Mouse (Mus musculus): ENCODE measurements around the gene Atg101. TPM values are rescaled to one million over a fixed set of nuclear protein-coding genes. Genes with fewer than 3 reads are reported as not detected.

The Atg101 gene
- polyA plus RNA-seq, 1 experiment = 61.3 TPM

DNA sequence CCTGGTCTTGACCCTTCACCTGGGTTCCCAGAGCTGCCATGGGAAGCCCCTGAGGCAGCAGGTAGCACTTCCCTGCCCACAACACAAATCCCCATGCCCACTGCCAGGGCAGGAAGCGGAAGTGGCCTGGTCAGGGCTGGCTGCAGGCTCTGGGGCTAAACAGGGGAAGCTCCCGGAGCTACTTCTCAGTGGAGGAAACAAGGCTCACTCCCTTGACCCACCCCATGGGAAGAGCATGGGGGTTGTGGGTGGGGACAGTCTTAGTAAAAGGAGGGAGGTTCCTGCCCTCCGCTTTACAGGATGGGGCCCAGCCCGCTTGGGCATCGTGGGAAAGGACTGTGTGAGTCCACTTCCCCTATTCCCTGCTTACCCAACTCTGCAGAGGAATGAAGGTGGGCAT is 21.6 kb upstream of the Atg101 start:
- Histone ChIP-seq H3K4me3 (ENCODE audit: insufficient read depth, poor library complexity, severe bottlenecking) (no peak overlapping the region), H3K79me3 (ENCODE audit: low read depth) (no peaks in the 10 kb centered on the region), H3K36me3 (ENCODE audit: control insufficient read depth, insufficient read depth) (peaks cover 8% of the 10 kb centered on the region), H3K79me2 (ENCODE audit: control insufficient read depth, insufficient read depth) (peaks cover 4% of the 10 kb centered on the region), H3K27me3 (ENCODE audit: control insufficient read depth, insufficient read depth, insufficient read length) (no peaks in the 10 kb centered on the region), H3ac (ENCODE audit: control insufficient read depth, insufficient read length, low read depth) (no peak overlapping the region)
- TF ChIP-seq MYOG (IDR thresholded peaks at IDR 0.05; ENCODE audit: control insufficient read depth, extremely low read depth, insufficient read length) (no peak), MAX (IDR thresholded peaks at IDR 0.05) (no peak), CTCF (IDR thresholded peaks at IDR 0.05; ENCODE audit: control insufficient read depth, insufficient read depth, insufficient read length) (no peak), MYOD1 (IDR thresholded peaks at IDR 0.05; ENCODE audit: control insufficient read depth, insufficient read length, low read depth) (no peak), FOSL1 (IDR thresholded peaks at IDR 0.05; ENCODE audit: insufficient read depth, low read length, poor library complexity, severe bottlenecking) (no peak), CEBPB (IDR thresholded peaks at IDR 0.05; ENCODE audit: low read depth) (no peak), USF1 (IDR thresholded peaks at IDR 0.05; ENCODE audit: low read depth) (no peak)

DNA sequence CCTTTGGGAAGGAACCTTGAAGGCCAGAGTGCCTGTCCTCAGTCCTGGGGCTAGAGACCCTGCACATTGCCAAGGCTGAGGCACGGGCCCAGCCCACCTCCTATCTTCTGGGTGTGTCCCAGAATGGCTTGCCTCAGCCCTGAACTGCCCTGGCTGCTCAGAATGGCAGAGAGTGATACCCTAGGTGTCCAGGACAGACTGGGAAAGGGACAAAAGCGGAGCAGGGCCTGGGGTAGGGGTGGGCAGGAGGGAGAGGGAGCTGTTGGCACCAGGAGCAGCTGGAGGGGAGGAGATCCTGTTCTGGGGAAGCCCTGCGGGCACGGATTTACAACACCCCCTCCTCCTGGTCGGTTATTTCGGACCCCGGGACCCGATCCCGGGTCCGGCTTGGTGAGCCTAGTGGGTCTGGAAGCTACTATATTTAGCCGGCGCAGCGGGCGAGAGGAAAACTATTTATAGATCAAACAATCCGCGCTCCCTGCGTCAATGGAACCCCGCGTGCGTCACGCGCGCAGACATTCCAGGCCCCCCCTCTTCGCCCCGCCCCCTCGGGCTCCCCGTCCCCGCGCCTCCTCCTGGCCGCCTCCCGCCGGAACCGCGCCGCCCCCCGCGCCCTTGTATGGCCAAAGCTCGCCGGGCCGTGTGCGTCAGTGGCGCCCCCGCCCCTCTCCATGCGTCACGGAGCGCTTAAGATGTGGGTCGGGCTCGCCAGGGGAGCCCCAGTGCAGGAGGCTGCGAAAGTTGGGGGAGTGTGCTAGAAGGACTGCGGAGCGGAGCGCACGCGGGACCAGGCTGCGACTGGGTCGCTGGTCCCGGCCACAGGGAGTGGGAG is 17.7 kb upstream of the Atg101 start:
- Histone ChIP-seq H3K79me3 (ENCODE audit: low read depth) (peaks cover 3% of the 10 kb centered on the region), H3K79me2 (ENCODE audit: control insufficient read depth, insufficient read depth) (no peaks in the 10 kb centered on the region), H3ac (ENCODE audit: control insufficient read depth, insufficient read length, low read depth) (peak overlapping the region; percentile 65), H3K27me3 (ENCODE audit: control insufficient read depth, insufficient read depth, insufficient read length) (no peaks in the 10 kb centered on the region), H3K4me3 (ENCODE audit: insufficient read depth, poor library complexity, severe bottlenecking) (peak overlapping the region; percentile 38), H3K36me3 (ENCODE audit: control insufficient read depth, insufficient read depth) (no peaks in the 10 kb centered on the region)
- TF ChIP-seq CTCF (IDR thresholded peaks at IDR 0.05; ENCODE audit: control insufficient read depth, insufficient read depth, insufficient read length) = no peak
- no peak for TF ChIP-seq MYOD1 (IDR thresholded peaks at IDR 0.05; ENCODE audit: control insufficient read depth, insufficient read length, low read depth)
- no peak for TF ChIP-seq MAX (IDR thresholded peaks at IDR 0.05)
- no peak for TF ChIP-seq FOSL1 (IDR thresholded peaks at IDR 0.05; ENCODE audit: insufficient read depth, low read length, poor library complexity, severe bottlenecking)
- TF ChIP-seq MYOG (IDR thresholded peaks at IDR 0.05; ENCODE audit: control insufficient read depth, extremely low read depth, insufficient read length) = no peak
- TF ChIP-seq USF1 (IDR thresholded peaks at IDR 0.05; ENCODE audit: low read depth) = no peak
- no peak for TF ChIP-seq CEBPB (IDR thresholded peaks at IDR 0.05; ENCODE audit: low read depth)

DNA sequence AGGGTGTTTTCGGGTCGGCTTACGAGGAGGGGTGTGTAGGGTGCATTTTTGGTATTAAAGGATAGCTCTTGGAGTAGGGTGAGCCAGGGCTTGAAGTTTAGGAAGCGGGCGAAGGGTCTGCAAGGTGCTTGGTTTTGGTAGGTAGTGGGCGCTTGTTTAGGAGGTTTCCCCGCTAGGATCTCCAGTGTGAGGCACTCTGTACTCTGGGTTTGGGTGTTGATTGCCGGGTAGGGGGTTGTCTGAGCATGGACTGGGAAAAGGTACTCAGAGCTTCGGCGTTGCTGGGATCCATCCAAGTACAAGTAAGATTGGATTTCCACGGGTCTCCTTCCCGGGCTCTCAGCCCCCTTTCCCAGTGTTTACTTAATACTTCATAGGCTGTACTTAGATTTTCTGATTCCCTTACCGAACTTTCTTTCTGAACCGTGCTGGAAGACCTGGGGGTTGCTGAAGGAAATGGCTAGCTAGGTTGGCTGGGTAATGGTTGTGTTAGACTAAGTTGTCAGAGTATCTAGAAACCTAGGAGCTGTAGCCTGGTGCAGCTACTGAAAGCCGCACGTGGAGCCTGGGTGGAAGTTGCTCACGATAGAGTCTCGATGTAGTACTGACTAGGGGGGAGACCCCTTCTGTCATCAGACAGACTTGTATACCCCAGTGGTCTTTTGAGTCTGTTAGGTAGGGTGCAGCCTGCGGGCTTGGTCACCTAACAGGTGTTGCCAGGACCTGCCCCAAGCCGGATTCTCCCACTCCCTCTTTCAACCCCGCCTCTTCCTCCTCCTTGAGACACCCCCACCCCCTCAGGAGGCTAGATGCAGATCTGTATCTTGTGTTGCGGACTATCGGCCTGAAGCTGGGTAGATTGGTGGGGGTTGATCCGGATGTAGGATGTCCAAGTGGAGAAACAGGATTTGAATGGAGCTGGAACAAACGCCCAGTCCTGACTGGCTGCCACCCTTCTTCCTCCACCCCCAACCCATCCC is 16.7 kb upstream of the Atg101 start:
- Histone ChIP-seq H3ac (ENCODE audit: control insufficient read depth, insufficient read length, low read depth) (peak overlapping the region; percentile 65), H3K79me3 (ENCODE audit: low read depth) (peaks cover 3% of the 10 kb centered on the region), H3K36me3 (ENCODE audit: control insufficient read depth, insufficient read depth) (peaks cover 3% of the 10 kb centered on the region), H3K79me2 (ENCODE audit: control insufficient read depth, insufficient read depth) (no peaks in the 10 kb centered on the region), H3K27me3 (ENCODE audit: control insufficient read depth, insufficient read depth, insufficient read length) (no peaks in the 10 kb centered on the region), H3K4me3 (ENCODE audit: insufficient read depth, poor library complexity, severe bottlenecking) (peak overlapping the region; percentile 38)
- TF ChIP-seq MYOD1 (IDR thresholded peaks at IDR 0.05; ENCODE audit: control insufficient read depth, insufficient read length, low read depth) (no peak), CEBPB (IDR thresholded peaks at IDR 0.05; ENCODE audit: low read depth) (no peak), MYOG (IDR thresholded peaks at IDR 0.05; ENCODE audit: control insufficient read depth, extremely low read depth, insufficient read length) (no peak), CTCF (IDR thresholded peaks at IDR 0.05; ENCODE audit: control insufficient read depth, insufficient read depth, insufficient read length) (no peak), FOSL1 (IDR thresholded peaks at IDR 0.05; ENCODE audit: insufficient read depth, low read length, poor library complexity, severe bottlenecking) (no peak), USF1 (IDR thresholded peaks at IDR 0.05; ENCODE audit: low read depth) (no peak), MAX (IDR thresholded peaks at IDR 0.05) (no peak)

DNA sequence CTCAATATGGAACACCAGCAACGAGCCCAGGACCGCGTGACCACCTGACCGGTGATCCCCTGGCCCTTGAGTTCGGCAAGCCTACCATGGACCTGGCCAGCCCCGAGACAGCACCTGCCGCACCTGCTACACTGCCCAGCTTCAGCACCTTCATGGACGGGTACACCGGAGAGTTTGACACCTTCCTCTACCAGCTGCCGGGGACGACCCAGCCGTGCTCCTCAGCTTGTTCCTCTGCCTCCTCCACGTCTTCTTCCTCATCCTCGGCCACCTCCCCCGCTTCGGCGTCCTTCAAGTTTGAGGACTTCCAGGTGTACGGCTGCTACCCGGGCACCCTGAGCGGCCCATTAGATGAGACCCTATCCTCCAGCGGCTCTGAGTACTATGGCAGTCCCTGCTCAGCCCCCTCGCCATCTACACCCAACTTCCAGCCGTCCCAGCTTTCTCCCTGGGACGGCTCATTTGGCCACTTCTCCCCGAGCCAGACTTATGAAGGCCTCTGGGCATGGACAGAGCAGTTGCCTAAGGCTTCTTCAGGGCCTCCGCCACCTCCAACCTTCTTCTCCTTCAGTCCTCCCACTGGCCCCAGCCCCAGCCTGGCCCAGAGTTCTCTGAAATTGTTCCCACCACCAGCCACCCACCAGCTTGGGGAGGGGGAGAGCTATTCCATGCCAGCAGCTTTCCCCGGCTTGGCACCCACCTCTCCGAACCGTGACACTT is 13.8 kb upstream of the Atg101 start:
- TF ChIP-seq MYOG (IDR thresholded peaks at IDR 0.05; ENCODE audit: control insufficient read depth, extremely low read depth, insufficient read length) = no peak
- TF ChIP-seq USF1 (IDR thresholded peaks at IDR 0.05; ENCODE audit: low read depth) = no peak
- Histone ChIP-seq H3K4me3 (ENCODE audit: insufficient read depth, poor library complexity, severe bottlenecking) (no peak overlapping the region), H3K36me3 (ENCODE audit: control insufficient read depth, insufficient read depth) (peaks cover 22% of the 10 kb centered on the region), H3K79me2 (ENCODE audit: control insufficient read depth, insufficient read depth) (no peaks in the 10 kb centered on the region), H3K27me3 (ENCODE audit: control insufficient read depth, insufficient read depth, insufficient read length) (no peaks in the 10 kb centered on the region), H3ac (ENCODE audit: control insufficient read depth, insufficient read length, low read depth) (no peak overlapping the region), H3K79me3 (ENCODE audit: low read depth) (peaks cover 3% of the 10 kb centered on the region)

DNA sequence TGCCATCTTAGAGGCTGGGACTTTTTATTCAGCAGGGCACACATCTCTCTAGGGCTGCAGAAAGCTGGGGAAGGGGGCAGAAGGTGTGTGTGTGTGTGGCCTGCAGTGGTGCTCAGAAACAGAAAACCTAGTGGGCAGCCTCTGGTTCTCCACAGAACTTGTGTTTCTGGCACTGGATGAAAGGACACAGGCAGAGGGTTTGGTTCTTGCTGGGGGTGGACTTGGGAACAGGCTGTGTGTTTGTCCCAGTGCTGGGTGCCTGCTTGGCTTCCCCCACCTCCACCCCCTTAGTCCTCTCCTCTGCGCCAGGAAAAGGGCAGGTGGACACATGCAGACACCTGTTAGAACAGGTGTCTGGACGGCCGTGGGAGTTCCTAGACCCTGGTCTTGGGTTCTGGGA is 13.0 kb upstream of the Atg101 start:
- no peak overlapping the region for H3ac ChIP-seq (ENCODE audit: control insufficient read depth, insufficient read length, low read depth)
- H3K4me3 ChIP-seq (ENCODE audit: insufficient read depth, poor library complexity, severe bottlenecking) = no peak overlapping the region
- no peaks in the 10 kb centered on the region for H3K79me2 ChIP-seq (ENCODE audit: control insufficient read depth, insufficient read depth)
- no peaks in the 10 kb centered on the region for H3K27me3 ChIP-seq (ENCODE audit: control insufficient read depth, insufficient read depth, insufficient read length)
- TF ChIP-seq CEBPB (IDR thresholded peaks at IDR 0.05; ENCODE audit: low read depth) (no peak), FOSL1 (IDR thresholded peaks at IDR 0.05; ENCODE audit: insufficient read depth, low read length, poor library complexity, severe bottlenecking) (no peak), USF1 (IDR thresholded peaks at IDR 0.05; ENCODE audit: low read depth) (no peak), CTCF (IDR thresholded peaks at IDR 0.05; ENCODE audit: control insufficient read depth, insufficient read depth, insufficient read length) (no peak), MYOG (IDR thresholded peaks at IDR 0.05; ENCODE audit: control insufficient read depth, extremely low read depth, insufficient read length) (no peak), MAX (IDR thresholded peaks at IDR 0.05) (no peak), MYOD1 (IDR thresholded peaks at IDR 0.05; ENCODE audit: control insufficient read depth, insufficient read length, low read depth) (no peak)
- peaks cover 22% of the 10 kb centered on the region for H3K36me3 ChIP-seq (ENCODE audit: control insufficient read depth, insufficient read depth)
- H3K79me3 ChIP-seq (ENCODE audit: low read depth) = peaks cover 3% of the 10 kb centered on the region
